Mouse (Mus musculus): Measurements from ENCODE around the gene Gng7.

Gng7 gene

DNA sequence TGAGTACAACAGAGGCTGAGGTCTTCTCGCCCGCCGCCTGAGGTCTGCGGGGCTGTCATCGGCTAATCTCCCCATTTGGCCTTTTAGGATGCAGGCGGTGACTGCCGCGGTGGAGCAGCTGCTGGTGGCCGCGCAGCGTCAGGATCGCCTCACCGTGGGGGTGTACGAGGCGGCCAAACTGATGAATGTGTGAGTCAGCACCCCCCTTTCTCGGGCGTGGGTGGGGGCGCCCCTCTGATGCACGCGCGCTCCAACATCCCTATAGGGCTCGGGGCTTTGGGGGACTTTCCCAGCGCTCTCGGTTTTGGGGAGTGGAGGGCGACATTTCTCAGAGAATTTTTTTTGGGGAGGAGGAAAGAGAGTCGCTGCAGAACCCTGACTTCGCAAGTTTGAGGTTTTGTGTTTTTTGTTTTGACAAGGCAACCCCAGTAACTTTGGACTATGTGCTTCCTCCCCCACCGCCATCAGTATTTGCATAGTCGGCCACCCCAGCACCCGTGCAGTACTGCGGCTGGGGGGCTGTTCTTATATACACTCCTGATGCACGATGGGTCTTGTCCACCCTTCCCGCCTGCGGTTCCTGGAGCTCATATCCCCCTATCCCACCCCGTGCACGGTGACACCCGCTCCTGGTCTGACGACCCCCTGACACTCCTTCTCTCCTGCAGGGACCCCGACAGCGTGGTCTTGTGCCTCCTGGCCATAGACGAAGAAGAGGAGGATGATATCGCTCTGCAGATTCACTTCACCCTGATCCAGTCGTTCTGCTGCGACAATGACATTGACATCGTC is 84.2 kb downstream of the Gng7 start:
- DNase-seq (ENCODE audit: low read depth, low spot score), result peak; percentile 85

DNA sequence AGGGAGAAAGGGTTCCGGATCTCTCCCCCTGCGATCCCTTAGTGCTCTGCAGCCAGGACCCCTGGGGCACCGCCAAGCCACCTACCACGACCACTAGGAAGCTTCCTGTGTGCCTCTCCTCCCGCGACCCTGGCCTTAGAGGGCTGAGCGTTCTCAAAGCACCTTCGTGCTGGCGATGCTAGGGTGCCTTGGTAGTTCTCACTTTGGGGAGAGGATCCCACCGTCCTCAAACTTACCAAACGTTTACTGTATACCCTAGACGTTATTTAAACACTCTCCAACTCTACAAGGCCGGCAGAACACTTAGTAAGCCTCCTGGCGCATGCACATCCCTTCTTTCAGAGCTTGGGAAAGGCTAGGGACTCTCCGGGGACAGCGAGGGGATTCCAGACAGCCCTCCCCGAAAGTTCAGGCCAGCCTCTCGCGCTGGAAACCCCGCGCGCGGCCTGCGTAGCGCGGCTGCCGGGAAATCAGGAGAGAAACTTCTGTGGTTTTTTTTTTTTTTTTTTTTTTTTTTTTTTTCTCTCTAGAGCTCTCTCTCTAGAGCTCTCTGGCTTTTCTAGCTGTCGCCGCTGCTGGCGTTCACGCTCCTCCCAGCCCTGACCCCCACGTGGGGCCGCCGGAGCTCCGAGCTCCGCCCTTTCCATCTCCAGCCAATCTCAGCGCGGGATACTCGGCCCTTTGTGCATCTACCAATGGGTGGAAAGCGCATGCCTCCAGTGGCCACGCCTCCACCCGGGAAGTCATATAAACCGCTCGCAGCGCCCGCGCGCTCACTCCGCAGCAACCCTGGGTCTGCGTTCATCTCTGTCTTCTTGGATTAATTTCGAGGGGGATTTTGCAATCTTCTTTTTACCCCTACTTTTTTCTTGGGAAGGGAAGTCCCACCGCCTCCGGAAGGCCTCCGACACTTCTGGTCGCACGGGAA is 85.2 kb downstream of the Gng7 start, which contains the start of gene Gadd45b:
Gene Gadd45b (plus strand): TSS at position 775 of the 928 bp plus-strand sequence.
- peak; percentile 99 for DNase-seq (ENCODE audit: low read depth, low spot score)

DNA sequence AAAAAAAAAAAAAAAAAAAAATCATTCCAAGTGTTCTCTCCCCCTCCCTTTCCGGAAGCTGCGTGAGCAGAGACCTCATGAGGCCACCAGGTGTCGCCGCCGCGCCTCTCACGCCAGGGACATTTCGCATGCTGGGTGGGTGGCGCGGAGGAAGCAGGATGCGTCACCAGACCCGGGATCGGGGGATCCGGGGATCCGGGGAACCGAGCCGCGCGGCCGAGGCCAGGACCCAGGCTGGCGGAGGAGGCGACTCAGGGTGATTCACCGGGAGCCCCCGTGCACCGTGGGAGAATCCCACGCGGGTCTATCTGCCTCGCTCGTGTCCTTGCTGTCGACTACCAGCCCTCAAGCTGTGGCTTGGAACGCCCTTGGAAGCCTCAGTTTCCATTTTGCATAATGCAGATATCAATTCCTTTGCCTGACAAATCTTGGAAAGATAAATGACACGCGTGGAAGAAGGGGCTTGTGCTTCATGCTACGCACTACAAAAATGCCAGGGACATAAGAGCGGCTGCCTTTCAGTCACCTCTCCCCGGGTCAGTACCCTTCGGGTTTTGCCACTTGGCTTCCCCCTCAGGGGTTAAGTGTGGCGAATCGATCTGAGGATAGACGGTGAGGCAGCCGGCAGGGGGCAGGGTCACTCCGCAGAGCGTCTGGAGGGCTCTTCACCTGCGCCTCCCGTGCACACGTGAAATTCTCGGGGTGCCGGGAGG is 86.0 kb downstream of the Gng7 start:
- peak; percentile 97 for DNase-seq (ENCODE audit: low read depth, low spot score)

DNA sequence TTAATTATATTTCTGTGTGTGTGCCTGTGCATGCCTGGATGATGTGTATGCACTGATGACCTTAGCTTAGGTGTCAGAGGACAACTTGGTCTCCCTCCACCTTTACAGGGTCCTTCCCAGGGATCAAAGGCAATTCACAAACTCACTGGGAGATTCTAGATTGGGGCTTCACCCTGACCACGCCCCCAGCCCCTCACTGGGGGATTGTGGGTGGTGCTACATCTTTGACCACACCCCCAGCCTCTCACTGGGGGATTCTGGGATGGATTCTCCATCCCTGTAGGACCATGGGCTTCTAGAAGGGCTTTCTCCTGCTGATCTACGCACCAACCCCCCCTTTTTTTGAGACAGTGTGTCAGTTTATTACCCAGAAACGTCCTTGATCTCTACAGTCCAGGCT is 89.3 kb downstream of the Gng7 start:
- DNase-seq (ENCODE audit: low read depth, low spot score), result no peak

DNA sequence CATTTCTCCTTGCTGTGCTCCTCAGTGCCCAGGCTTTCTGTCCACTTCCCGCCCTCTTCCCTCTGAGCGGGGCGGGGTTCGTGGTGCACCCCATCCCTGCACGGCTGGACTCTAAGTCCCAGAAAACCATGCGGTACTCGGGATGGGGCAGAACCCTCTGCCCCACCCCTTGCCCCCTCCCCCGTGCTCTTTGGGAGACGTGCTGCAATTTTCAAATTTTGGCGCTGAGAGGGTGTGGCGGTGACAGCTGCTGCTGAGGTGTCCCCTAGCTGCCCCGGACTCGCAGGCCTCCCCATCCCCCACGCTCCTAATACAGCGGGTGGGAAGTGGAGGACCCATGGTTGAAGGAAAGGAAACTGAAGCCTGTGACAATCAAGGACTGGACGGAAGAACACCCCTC is 92.8 kb downstream of the Gng7 start:
- DNase-seq (ENCODE audit: low read depth, low spot score), result no peak

DNA sequence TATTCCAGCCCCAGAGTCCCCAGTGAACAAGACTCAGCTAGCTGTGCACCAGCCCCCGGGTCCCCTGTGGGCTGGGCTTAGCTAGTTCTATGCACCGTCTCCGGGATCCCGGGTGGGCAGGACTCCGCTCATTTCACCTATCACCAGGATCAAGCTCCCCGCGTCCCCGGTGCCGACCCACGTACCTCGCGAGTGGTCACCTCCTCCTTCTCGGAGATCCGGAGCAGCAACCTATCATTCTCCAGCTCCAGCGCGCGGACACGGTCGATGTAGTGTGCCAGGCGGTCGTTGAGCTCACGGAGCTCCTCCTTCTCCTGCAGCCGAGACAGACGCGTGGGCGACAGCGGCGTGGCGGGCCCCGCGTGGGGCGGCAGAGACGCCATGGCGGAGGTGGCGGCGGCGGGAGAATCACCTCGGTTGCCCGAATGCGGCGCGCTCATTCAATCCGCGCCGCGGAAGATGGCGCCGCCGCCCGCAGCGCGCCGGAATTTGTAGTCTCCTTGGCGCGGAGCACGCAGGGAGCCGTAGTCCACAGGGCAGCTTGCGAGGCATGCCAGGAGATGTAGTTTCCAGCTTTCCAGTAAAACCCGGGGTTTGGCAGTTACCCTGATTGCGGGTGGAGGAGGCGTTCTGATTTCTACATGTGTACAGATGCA is 96.8 kb downstream of the Gng7 start, which contains the start of gene Lmnb2:
Gene Lmnb2 (minus strand): TSS at position 467 of the 656 bp plus-strand sequence.
- peak; percentile 81 for DNase-seq (ENCODE audit: low read depth, low spot score)

DNA sequence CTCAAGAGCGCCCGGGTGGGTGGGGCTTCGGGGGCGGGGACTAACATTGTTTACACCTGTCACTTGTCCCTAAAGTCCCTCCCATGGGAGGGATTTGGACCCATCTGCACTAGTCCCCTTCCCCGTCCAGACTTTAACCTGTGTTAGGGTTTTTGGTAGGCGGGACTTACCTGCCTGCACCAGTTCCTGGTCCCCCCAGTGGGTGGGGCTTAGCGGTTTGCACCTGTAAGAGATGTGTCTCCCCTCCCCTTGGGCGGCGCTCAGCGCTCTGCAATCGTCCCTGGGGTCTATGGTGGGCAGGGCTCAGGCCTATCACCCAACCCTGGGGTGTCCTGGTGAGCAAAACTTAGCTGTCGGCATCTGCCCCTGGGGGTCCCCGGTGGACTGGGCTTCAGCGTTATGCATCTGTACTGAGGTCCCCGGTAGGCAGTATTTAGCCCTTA is 97.4 kb downstream of the Gng7 start:
- DNase-seq (ENCODE audit: low read depth, low spot score), result peak; percentile 65

DNA sequence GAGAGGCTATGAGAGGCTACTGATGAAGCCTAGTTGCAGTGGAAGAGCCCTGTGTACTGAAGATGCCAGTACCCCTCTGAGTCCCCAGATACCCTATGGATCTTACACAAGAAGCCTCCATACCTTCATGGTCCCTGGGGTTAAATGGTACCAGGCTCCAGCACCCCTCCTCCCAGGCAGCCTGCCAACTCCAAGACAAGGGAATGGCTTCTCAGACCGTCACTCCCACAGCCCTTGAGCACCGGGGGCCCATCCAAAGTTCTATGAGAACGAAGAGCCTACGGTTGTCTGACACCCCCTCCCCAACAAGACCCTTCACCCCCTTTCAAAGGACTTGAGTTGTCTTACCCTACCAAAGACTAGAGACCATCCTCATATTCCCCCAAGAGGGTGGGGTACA is 99.0 kb downstream of the Gng7 start:
- no peak for DNase-seq (ENCODE audit: low read depth, low spot score)

DNA sequence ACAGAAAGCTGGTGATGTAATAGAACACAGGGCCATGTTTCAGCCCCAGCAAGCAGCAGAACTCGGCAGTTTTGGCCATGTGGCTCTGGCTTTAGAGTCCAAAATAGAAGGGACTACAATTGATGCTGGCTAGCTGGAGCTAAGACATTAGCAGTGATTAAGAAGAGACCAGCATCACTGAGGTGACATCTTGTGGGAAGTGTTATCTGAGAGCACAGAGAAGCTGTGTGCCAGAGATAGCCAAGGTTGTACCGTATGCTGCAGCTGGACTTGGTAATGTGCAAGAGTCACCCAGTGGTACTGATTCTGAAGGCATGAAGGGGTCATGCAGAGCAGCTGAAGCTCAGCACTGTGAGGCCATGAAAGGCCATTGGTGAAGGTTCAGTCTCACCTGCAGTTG is 99.5 kb downstream of the Gng7 start:
- no peak for DNase-seq (ENCODE audit: low read depth, low spot score)

DNA sequence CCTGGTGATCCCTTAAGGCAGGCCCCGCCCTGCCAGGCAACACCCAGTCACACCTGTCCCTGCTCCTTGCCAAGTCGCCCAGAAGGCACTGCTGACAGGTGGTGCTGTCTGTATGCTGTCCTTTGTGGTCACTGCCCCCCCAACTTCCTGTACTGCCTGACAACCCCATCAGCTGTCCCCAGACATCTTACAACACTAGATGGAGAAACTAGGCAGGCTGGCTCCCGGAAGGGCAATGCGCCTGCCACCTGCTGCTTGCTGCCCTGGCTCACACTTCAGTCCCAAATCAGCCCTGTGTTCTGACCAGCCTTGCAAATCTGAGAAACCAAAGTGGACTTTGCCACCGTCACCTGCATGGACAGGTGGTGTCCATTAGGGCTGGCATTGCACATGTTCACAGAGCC is 100.5 kb downstream of the Gng7 start:
- DNase-seq (ENCODE audit: low read depth, low spot score), result no peak

DNA sequence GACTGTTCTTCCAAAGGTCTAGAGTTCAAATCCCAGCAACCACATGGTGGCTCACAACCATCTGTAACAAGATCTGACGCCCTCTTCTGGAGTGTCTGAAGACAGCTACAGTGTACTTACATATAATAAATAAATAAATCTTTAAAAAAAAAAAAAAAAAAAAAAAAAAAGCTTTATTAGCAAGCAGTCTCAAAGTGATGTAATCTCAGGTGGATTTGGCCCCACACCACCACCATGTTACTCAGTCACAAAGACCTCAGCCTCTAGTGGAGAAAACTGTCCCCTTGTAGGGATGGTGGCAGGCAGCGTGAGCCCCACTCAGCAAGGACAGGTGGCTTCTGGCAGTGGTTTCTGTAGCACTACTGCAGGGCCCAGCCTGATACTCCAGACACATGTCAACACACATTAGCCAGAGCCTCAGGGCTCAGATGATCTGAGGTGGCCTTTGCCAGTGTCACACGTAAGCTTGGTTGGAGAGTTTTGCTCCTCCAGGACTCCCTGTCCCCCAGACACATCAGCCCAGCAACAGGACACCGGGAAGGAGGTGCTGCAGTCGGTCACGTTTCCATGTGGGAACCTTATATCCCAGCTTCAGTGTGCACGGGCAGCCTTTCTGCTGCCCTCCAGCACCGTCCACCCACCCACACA is 101.3 kb downstream of the Gng7 start:
- DNase-seq (ENCODE audit: low read depth, low spot score), result no peak

DNA sequence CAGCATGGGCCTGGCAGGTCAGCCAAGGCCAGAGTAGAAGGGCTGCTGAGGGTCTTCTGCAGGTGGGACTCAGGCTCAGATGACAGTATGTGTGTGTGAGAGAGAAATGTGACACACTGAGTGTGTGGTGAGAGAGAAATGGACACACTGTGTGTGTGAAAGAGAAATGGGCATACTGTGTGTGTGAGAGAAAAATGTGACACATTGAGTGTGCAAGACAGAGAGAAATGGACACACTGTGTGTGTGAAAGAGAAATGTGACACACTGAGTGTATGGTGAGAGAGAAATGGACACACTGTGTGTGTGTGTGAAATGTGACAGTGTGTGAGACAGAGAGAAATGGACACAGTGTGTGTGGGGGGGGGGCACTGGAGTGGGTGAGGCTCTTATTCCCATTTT is 102.9 kb downstream of the Gng7 start:
- DNase-seq (ENCODE audit: low read depth, low spot score), result no peak

DNA sequence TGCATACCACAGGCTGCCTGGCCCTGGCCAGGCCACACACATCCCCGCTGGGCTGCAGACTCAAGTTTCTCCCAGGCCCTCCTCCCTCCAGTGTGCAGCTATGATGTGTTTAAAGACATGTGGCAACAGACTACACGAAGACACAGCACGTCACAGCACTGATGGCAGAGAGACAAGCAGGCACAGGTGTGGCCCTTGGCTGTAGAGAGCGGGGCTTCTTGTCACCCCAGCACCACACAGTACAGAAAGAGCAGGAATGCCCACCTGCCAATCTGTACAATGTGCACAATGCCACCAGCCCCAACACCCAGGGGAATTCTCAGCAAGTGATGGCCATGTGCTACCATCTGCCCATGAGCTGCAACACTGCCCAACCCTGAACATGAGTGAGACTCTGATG is 103.4 kb downstream of the Gng7 start:
- DNase-seq (ENCODE audit: low read depth, low spot score), result no peak

DNA sequence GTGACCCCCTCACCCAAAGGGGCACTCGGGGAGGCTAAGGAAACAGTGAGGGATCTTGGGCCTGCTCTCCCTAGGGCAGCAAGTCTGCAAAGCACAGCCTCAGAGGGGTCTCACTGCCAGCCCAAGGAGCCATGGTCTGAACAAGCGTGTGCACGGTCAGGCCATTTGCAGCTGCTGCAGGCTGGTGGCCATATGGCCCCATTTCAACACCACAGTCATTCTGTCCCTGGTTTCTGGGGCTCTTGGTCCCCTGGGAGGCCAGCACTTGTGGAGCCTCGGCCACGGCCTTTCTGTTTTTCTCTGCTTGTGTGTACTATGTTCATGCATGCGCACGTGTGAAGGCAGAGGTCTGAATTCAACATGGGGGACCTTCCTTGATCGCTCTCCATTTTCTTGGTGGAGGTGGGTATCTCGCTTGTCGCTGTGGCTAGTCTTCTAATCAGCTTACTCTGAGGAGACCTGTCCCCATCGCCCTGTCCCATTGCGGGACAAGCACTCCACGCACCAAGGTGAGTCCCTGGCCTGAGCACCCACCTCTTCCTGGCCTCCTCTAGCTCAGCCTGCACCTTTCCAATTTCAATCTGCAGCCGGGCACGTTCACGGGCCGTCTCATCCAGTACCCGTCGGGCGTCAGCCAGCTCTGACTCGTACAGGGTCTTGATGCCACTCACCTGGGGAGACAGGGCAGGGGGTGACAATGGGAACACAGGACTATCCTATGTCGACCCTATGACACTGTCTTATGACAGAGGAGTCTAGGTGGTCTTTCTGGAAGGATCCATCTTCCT is 105.2 kb downstream of the Gng7 start:
- DNase-seq (ENCODE audit: low read depth, low spot score), result no peak

DNA sequence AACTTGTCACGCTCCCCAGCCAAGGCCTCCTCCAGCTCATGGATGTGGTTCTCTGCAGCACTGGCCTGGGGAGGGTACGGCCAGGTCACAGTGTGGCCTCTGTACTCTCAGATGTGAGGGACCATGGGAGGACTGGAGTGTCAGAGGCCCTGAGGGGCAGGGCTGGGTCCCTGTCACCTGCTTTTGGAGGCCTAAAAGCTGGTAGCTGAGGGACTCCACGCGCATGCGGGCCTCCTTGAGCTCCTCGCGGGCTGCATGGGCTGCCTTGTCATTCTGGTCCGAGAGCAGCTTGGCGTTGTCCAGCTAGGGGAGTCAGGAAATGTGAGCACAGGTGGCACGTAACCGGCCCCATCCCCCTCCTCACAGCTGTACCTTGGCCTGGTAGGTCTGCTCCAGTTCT is 110.0 kb downstream of the Gng7 start:
- DNase-seq (ENCODE audit: low read depth, low spot score), result no peak

DNA sequence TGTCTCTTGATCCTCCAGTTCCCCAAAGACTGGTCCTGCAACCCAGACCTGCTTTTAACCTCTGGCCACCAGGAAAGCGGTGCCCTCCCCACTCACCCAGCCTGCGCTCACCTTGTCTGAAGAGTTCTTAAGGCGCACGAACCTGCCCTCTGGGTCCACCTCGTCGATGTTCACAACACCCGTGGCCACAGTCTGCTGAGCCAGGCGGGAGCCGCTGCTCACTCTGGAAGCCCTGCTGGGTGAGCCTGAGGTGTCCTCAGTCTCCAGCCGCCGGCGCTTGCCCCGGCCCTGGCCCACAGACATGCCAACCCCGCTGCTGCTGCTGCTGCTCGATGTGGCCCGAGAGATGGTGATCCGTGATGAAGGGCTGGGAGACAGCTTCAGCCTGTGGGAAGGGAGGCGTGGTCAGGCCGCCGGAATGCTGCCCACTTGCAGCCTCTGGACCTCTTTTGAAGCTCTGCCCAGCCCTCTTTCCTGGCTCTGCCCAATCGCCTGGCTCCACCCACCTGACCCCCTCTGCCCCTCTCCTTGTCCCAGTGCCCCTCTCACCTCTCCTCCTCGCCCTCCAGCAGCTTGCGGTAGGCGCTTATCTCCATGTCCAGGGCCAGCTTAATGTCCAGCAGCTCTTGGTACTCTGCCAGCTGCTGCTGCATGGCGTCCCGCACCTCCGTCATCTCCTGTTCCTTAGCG is 110.6 kb downstream of the Gng7 start:
- DNase-seq (ENCODE audit: low read depth, low spot score), result no peak

DNA sequence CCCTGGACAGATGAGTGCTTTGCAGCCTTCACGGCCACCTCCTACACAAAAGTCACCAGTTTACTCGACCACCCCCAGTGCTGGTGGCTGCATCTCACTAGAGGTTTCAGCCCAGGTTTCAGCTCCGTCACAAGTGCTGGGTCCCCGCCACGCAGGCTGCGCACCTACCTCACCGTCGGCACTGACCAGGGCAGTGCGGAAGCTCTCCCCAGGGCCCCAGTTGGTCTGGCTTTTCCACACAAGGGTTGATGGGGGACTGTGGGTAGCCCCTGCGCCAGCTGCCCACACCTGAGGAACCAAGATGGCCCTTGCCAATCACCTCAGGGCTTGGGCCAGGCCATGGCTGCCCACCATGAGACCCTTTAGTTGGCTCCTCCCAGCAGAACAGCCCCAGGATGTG is 111.5 kb downstream of the Gng7 start:
- DNase-seq (ENCODE audit: low read depth, low spot score), result no peak

DNA sequence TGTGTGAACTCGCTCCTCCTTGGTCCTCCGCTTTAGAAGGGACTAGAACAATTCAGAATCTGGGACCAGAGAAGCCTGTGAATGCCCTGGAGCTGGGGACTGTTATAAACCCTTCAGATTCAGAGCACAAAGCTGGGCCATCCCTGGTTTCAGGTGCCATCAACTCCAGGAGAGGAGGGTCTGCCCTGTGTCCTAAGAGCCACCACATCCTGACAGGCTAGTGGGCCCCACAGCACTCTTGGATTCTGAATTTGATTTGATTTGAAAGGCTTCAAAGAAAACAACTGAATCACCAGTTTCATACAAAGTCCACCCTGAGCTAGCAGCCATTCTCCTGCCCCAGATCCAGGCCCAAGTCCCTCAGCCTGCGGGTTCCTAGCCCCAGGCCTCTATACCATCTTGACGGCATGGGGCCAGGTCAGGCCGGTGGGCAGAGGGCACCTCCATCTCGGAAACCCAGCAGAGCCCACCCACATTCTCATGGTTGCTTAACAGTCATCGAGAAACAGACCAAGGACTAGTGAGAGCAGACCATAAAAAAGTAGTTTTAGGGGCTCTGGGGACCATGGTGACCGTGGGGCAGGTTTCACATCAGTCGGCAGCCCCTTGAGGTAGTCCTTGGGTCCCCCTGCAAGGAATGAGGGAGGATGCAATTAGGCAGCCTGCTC is 112.3 kb downstream of the Gng7 start:
- DNase-seq (ENCODE audit: low read depth, low spot score), result no peak
